Mouse (Mus musculus): ENCODE measurements around the gene Mapkapk2. TPM values are rescaled to one million over a fixed set of nuclear protein-coding genes. Genes with fewer than 3 reads are reported as not detected.

Mapkapk2 gene
- polyA plus RNA-seq, 1 experiment: 1.3 TPM

GRCm38 (mm10) chr1:131022591-131023249, 74.9 kb downstream of the Mapkapk2 start:
- peaks cover 8% of the 10 kb centered on the region for H3K4me1 ChIP-seq (ENCODE audit: control insufficient read depth)
- no peak overlapping the region for H3K4me3 ChIP-seq (replicated peaks)

GRCm38 (mm10) chr1:131021900-131022590, 75.6 kb downstream of the Mapkapk2 start:
- no peaks in the 10 kb centered on the region for H3K36me3 ChIP-seq (ENCODE audit: control insufficient read depth)
- no peaks in the 10 kb centered on the region for H3K9me3 ChIP-seq (ENCODE audit: control insufficient read depth, low read length)
- no peak overlapping the region for H3K4me3 ChIP-seq (replicated peaks)
- peaks cover 27% of the 10 kb centered on the region for H3K27me3 ChIP-seq (ENCODE audit: control insufficient read depth)
- no peak for TF ChIP-seq TAL1 (IDR thresholded peaks at IDR 0.05; ENCODE audit: low read length)
- TF ChIP-seq GATA1 (IDR thresholded peaks at IDR 0.05; ENCODE audit: low read length): no peak
- H3K4me1 ChIP-seq (ENCODE audit: control insufficient read depth): peaks cover 8% of the 10 kb centered on the region

More at GRCm38 (mm10) chr1:131022591-131023249, 74.9 kb downstream of the Mapkapk2 start:
- no peaks in the 10 kb centered on the region for H3K9me3 ChIP-seq (ENCODE audit: control insufficient read depth, low read length)
- no peaks in the 10 kb centered on the region for H3K36me3 ChIP-seq (ENCODE audit: control insufficient read depth)
- H3K27me3 ChIP-seq (ENCODE audit: control insufficient read depth): peaks cover 27% of the 10 kb centered on the region
- TF ChIP-seq TAL1 (IDR thresholded peaks at IDR 0.05; ENCODE audit: low read length): no peak
- TF ChIP-seq GATA1 (IDR thresholded peaks at IDR 0.05; ENCODE audit: low read length): no peak

GRCm38 (mm10) chr1:131021438-131021837, 76.2 kb downstream of the Mapkapk2 start:
- peaks cover 27% of the 10 kb centered on the region for H3K27me3 ChIP-seq (ENCODE audit: control insufficient read depth)
- no peaks in the 10 kb centered on the region for H3K9me3 ChIP-seq (ENCODE audit: control insufficient read depth, low read length)
- no peak for TF ChIP-seq GATA1 (IDR thresholded peaks at IDR 0.05; ENCODE audit: low read length)
- H3K36me3 ChIP-seq (ENCODE audit: control insufficient read depth): no peaks in the 10 kb centered on the region
- H3K4me1 ChIP-seq (ENCODE audit: control insufficient read depth): peaks cover 8% of the 10 kb centered on the region
- no peak overlapping the region for H3K4me3 ChIP-seq (replicated peaks)

GRCm38 (mm10) chr1:131020425-131021310, 77.0 kb downstream of the Mapkapk2 start:
- Histone ChIP-seq H3K4me3 (replicated peaks) (no peak overlapping the region), H3K9me3 (ENCODE audit: control insufficient read depth, low read length) (no peaks in the 10 kb centered on the region), H3K27me3 (ENCODE audit: control insufficient read depth) (peaks cover 27% of the 10 kb centered on the region), H3K4me1 (ENCODE audit: control insufficient read depth) (peaks cover 6% of the 10 kb centered on the region), H3K36me3 (ENCODE audit: control insufficient read depth) (no peaks in the 10 kb centered on the region)
- TF ChIP-seq TAL1 (IDR thresholded peaks at IDR 0.05; ENCODE audit: low read length) (no peak), GATA1 (IDR thresholded peaks at IDR 0.05; ENCODE audit: low read length) (no peak)

DNA sequence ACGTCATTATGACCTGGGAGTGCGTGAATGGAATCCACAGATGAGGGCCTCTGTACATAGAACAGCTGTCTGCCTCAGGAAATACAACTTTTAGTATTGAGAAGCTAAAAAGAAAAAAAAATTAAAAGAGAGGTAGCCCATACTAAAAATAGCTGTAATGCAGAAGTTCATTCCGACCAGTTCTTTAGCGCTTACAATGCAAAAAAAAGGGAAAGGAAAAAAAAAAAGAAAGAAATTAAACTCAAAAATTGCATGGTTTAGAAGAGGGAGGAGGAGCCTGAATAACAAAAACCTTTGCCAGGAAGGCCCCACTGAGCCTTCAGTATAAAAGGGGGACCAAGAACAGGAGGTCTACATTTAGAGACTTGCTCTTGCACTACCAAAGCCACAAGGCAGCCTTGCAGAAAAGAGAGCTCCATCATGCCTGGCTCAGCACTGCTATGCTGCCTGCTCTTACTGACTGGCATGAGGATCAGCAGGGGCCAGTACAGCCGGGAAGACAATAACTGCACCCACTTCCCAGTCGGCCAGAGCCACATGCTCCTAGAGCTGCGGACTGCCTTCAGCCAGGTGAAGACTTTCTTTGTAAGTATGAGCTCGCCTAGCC, 78.0 kb downstream of the Mapkapk2 start, which contains the start of gene Il10:
TSS of gene Il10 (plus strand) at position 354 of the 607 bp plus-strand sequence.
- H3K9me3 ChIP-seq (ENCODE audit: control insufficient read depth, low read length): no peaks in the 10 kb centered on the region
- no peak within 1 kb of the TSS for H3K4me3 ChIP-seq (replicated peaks)
- no peaks in the 10 kb centered on the region for H3K4me1 ChIP-seq (ENCODE audit: control insufficient read depth)
- H3K27me3 ChIP-seq (ENCODE audit: control insufficient read depth): peaks cover 27% of the 10 kb centered on the region
- H3K36me3 ChIP-seq (ENCODE audit: control insufficient read depth): no peaks in the 10 kb centered on the region
- TF ChIP-seq TAL1 (IDR thresholded peaks at IDR 0.05; ENCODE audit: low read length) (no peak), GATA1 (IDR thresholded peaks at IDR 0.05; ENCODE audit: low read length) (no peak)

GRCm38 (mm10) chr1:131015879-131016278, 81.7 kb downstream of the Mapkapk2 start:
- TF ChIP-seq TAL1 (IDR thresholded peaks at IDR 0.05; ENCODE audit: low read length) (no peak), GATA1 (IDR thresholded peaks at IDR 0.05; ENCODE audit: low read length) (no peak)
- Histone ChIP-seq H3K4me1 (ENCODE audit: control insufficient read depth) (no peaks in the 10 kb centered on the region), H3K4me3 (replicated peaks) (no peak overlapping the region), H3K9me3 (ENCODE audit: control insufficient read depth, low read length) (no peaks in the 10 kb centered on the region), H3K36me3 (ENCODE audit: control insufficient read depth) (no peaks in the 10 kb centered on the region), H3K27me3 (ENCODE audit: control insufficient read depth) (peaks cover 11% of the 10 kb centered on the region)

- Histone ChIP-seq H3K9me3 (ENCODE audit: control insufficient read depth, low read length) (no peaks in the 10 kb centered on the region), H3K27me3 (ENCODE audit: control insufficient read depth) (peaks cover 7% of the 10 kb centered on the region), H3K4me1 (ENCODE audit: control insufficient read depth) (peaks cover 3% of the 10 kb centered on the region), H3K4me3 (replicated peaks) (no peak overlapping the region), H3K36me3 (ENCODE audit: control insufficient read depth) (no peaks in the 10 kb centered on the region)
- TF ChIP-seq TAL1 (IDR thresholded peaks at IDR 0.05; ENCODE audit: low read length) (no peak), GATA1 (IDR thresholded peaks at IDR 0.05; ENCODE audit: low read length) (no peak)
Measured at GRCm38 (mm10) chr1:131015281-131015680, 82.3 kb downstream of the Mapkapk2 start.

DNA sequence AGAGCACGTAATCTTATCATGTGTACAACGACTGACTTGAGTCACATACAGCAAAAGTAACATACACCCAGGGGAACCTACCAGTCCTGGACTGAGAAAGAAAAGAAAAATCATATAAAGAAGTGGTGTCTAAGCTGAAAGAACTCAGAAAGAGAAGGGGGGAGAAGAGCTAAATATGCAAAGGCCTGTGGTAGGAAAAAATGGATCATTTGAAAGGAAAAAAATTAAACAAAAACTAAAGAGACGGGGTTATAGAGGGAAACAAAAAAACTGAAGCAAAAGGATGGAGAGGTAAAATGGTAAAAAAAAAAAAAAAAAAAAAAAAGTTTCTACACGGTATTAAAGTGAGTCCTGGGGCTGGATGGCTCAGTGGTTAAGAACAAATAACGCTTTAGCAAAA, 83.7 kb downstream of the Mapkapk2 start:
- no peak for TF ChIP-seq TAL1 (IDR thresholded peaks at IDR 0.05; ENCODE audit: low read length)
- TF ChIP-seq GATA1 (IDR thresholded peaks at IDR 0.05; ENCODE audit: low read length): no peak
- H3K4me3 ChIP-seq (replicated peaks): no peak overlapping the region
- no peaks in the 10 kb centered on the region for H3K9me3 ChIP-seq (ENCODE audit: control insufficient read depth, low read length)
- no peaks in the 10 kb centered on the region; the same call in 1 of the 2 replicates for H3K27me3 ChIP-seq (ENCODE audit: control insufficient read depth)
- H3K4me1 ChIP-seq (ENCODE audit: control insufficient read depth): peaks cover 5% of the 10 kb centered on the region
- H3K36me3 ChIP-seq (ENCODE audit: control insufficient read depth): no peaks in the 10 kb centered on the region
